Mouse (Mus musculus) adrenal gland, postnatal 14 days (tissue): ENCODE data around the gene Ffar1. TPM values are rescaled to one million over a fixed set of nuclear protein-coding genes. Genes with fewer than 3 reads are reported as not detected.
A peak's percentile ranks its signal among the peaks of the same experiment; 100 is the strongest.
"Not testable (repeated sequence)": the region's sequence is repeated elsewhere in the genome, so short reads cannot be mapped to it uniquely, and the experiment has no call there.

Source experiments
- DNase-seq: peaks from one replicate; pipeline ENCODE4 v3.0.0; 2021; ENCODE audit warnings: mixed read lengths
- total RNA-seq: library from RNA; stranded (reverse); gene quantifications from 2 replicates; pipeline ENCODE4 v1.2.3, GENCODE M21; 2021

Gene Ffar1
- total RNA-seq, 1 experiment from 2014 or later: not detected

DNA sequence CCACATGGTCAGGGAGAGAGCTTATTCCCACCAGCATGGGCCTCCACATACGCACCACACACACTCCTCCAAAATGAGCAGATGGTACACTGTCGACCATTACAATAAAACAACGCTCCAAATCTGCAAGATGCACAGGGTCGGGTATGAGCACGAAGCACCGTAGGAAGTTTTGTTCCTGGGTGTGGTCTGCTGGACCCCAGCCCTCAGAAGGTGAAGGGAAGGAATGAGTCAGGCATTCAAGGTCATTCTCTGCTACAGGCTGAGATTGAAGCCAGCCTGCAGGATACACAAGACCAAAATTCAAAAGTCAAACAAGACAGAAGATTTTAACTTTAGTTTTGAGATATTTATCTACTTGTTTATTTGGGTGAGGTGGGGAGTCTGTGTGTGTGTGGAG lies 13.4 kb downstream of the Ffar1 start:
- DNase-seq: no peak

DNA sequence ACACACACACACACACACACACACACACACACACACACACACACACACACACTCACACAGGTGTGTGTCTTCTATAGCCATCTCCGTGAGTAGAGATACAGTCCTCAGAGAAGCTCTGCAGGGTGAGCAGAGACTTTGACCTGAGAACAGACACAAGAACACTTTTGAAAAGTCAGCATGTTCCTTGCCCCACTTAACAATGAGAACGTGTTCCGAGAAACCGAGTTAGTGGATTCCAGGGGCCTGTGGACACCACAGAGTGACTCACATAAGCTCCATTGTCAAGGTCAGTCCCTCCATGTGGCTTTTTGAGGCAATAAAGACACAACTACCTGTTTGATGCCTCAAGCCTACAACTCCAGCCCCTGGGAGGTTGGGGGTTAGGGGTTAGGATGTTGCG lies 14.0 kb downstream of the Ffar1 start:
- peak; percentile 35 for DNase-seq

DNA sequence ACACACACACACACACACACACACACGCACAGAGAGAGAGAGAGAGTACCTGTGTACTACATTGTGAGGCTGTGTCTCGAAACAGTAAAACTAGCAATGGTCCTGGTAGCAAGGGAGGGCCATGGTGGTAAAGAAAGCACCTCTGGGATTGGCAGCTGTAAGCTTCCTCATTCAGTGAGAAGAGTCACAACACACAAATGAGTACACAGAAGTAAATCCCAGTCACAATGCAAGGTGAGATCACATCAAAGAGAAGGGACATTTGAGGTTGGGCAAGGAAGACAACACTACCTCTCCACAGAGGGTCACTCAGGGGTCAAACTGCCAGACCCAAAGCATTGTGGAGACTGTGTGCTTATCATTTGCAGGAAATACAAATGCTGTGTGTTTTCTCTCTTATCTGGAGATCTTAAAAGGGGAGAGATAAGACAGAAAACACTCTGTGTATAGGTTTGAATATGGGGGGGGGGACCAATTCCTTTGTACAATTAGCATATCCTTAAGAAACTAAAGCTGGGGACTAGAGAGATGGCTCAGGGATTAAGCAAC lies 14.8 kb downstream of the Ffar1 start:
- DNase-seq: no peak

DNA sequence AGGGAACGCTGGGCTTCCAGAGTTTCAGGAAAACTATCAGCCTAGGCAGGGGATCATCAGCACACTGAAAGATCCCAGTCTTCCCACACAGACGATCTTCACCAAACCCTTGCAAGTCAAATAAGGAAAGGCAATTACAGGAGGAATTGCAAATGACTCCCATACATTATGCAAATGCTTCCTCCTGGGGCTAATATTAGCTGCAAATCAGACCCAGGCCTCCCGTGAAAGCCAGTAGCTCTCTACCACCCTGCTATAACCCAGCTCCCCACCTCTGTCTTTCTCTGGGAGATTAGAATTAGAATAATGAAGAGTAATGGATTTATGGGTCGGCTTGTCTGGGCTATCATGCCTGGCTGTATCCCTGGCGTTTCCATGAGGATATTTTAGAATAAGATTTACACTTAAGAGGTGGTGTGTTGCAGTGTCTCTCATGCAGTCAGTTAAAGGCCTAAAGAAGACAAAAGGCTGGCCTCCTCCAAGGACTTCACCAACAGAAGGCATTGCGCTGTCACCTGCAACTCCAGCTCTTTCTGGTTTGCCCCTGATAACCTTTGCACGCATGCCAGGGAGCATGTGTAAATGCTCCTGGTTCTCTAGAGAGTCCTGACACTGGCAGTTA lies 16.6 kb downstream of the Ffar1 start:
- no peak for DNase-seq

DNA sequence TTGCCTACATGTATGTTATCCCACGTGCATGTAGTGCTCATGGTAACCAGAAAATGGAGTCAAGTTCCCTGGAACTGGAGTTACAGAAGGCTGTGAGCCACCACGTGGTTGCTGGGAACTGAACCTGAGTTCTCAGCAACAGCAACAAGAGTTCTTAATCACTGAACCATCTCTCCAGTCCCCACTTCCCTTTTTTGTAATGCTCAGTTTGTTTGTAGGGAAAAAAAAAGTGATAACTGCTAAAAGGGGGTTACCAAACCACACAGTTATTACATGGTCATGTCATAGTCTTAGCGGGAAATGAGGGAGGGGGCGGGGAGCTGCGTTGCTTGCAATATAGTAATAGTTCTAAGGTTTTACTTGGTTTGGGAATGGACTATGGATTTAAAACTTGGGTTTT lies 19.3 kb downstream of the Ffar1 start:
- DNase-seq: no peak

DNA sequence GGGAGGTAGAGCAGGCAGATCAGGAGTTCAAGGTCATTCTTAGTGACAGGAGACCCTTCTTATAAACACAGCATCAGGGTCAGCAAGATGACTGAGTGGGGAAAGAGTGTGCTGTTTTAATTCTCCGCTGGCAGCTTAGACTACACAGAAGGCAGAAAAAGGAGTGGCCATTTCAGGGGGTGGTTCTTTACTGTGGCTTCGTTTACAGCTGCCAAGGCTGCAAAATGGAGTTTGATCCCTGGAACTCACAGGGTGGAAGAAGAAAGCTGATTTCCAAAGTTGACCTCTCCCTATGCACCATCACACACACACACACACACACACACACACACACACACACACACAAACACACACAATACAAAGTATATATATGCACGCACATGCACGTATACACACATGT lies 20.0 kb downstream of the Ffar1 start:
- no peak for DNase-seq

DNA sequence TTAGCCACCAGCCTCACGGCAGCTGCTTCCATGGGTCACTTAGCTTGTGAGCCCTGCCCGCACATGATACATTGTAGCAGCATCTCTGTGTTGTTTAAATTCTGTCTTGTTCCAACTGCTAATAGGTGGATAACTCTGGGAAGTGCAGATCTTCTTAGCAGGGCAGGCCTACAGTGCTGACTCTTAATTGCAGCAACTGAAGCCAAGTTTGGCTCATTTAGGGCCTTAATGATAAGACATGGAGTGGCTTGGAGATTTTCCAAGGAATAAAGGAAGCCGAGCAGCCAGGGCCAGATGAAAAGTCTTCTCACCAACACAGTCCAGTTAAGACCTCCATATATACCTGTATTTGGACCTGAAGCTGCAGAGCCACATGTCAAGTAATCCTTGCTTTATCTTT lies 21.1 kb downstream of the Ffar1 start:
- no peak for DNase-seq

DNA sequence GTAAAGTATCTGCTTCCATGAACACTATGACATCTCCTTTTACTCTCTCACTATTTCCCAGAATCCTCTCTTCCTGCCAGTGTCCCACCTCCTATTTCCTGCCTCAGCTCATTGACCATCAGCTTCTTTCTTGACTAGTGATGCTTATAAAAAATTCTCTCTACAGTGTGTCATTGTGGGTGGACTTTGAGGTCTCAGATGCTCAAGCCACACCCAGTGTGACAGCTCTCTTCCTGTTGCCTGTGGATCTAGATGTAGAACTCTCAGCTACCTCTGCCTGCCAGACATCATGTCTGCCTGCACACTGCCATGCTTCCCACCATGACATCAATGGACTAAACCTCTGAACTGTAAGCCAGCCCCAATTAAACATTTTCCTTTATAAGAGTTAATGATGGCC lies 24.1 kb downstream of the Ffar1 start:
- DNase-seq: no peak

DNA sequence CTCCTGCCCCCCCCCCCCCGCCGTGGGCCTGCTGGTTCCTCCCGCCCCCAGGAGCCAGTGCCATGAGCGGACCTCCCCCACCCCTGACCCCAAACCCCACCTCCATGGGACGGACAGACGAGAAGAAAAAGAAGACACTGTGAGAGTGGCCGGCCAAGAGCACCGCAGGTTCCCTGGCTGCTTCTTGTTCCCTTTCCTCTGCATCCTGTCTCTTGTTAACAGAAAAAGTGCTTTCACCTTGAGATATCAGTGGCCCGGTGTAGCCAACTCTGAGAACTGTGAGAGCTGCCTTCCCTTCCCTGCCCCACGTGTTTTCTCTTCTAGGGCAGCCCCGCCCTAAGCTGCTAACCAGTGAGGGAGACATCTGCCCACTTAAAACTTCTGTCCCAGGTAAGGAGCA lies 28.7 kb downstream of the Ffar1 start:
- not testable (repeated sequence) for DNase-seq

DNA sequence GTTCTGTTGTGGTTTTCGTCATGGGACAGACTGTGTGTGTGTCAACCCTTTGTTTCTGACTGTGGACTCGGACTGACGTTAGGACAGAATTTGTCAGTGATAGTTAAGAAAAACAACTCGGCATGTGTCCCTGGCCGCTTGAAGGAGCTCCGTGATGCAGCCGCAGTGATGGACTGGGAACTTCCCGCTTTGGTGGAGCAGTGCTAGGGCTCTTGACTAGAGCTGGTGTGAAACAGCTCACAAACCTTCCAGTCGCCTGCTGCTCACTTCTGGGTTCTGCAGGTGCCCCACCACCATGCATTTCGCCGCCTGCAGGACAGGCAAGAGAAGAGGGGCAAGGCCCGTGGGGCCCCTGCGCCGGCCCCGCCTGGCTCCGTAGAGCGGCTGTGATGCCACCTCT lies 29.1 kb downstream of the Ffar1 start:
- no peak for DNase-seq

DNA sequence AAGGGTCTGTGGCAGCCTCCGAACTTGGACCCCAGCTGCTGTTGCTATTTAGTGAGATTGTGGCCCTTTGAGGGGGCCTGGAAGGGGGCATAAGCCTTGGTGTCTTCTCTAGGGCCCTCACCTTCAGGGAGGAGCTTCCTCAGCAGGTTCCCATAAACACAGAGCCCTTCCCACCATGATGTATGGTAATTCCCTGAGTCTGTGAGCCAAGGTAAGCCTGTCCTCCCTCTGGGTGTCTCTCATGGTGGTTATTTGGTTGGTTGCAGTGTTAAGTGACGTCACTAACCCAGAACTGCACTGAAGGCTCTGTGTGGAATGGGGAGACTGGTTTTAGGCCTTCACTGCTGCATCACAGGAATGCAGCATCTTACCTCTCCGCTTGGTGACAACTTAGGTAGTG lies 31.9 kb downstream of the Ffar1 start:
- DNase-seq: no peak

DNA sequence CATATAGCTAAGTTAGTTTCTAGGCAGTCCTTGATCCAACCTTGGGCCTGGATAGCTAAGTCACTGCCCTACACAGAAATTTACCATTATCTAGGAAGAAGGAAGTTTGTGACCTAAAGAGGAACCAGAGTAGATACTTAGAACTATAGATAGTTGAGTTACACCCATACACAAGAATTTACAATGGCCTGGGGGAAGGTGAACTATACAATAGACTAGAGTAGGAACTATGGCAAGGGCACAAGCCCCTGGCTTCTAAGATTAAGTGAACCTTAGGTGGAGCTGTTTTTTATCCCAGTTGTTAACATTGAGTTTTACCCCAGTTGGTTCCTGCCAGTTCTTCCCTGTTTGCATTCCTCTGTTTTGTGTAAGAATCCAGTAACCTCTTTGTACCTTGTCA lies 32.5 kb downstream of the Ffar1 start:
- not testable (repeated sequence) for DNase-seq

DNA sequence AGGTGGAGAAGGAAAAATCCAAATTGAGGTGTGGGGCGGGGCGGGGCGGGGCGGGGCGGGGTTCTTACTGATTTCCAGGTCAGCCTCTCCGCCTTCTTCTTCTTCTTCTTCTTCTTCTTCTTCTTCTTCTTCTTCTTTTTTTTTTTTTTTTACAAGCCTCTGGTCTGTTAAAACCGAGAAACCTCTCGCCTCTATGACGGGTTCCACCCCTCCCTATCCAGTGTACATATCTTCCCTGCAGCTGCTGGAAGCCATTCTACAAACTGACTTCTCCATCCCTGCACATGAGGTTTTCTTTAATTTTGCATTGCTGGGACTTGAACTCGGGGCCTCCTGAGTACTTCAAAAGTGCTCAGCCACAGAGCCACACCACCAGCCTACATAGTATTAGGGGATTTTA lies 34.7 kb downstream of the Ffar1 start:
- DNase-seq: no peak

DNA sequence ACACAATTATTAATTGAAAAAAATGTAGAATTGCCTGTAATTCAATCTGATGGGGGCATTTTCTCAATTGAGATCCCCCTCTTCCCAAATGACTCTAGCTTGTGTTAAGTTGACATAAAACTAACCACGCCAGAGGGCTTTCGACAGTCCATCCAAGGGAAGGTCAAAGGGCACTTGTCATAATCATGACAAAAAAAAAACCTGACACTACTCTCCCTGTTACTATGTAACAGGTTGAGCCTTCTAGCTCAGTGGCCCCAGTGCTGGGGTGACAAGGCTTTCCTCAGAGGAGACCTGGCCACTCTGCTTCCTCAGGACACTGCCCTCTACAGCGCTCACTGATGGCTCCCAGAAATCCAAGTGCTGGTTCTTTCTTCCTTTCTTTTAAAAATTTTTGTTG lies 37.1 kb downstream of the Ffar1 start:
- DNase-seq: no peak

DNA sequence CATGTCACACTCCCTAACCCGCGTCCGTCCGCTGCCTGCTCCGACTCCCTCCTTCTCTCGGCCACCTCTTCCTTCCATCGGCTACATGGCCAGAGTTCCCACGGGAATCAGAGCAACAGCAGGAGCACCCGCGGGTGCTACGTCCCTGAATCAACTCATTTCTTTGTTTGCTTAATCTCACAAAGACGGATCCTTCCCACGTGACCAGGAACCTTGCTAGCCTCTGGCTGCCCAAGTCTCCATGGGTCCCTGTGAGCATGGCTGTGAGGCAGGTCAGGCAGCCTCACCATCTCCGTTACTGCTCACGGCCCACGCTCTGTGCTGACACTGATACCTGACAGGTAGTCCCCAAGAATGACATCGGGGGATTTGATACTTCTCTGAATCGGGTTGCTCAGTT lies 37.7 kb downstream of the Ffar1 start, which contains the start of gene Ffar2:
Gene Ffar2, minus strand, starts transcription at position 101 of the 400 bp plus-strand sequence.
- no peak for DNase-seq

DNA sequence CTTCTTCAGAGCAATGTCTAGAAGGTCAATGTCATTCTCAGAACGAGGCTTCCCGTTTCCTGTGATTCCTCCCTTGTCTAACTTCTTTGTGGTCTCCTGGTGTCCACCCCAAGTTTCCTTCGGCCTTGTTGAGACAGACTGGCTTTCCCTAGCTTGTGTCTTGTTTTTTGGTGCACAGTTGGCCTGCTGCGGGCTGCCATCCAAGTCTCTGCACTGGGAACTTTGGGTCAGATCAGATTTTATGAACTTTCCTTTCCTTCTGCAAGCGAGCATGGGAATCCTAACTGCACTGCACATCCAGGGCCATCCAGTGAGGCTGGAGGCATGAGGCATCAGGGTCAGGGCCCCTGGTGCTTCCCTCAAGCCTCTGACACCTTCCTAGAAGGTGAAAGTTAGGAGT lies 39.8 kb downstream of the Ffar1 start:
- no peak for DNase-seq

DNA sequence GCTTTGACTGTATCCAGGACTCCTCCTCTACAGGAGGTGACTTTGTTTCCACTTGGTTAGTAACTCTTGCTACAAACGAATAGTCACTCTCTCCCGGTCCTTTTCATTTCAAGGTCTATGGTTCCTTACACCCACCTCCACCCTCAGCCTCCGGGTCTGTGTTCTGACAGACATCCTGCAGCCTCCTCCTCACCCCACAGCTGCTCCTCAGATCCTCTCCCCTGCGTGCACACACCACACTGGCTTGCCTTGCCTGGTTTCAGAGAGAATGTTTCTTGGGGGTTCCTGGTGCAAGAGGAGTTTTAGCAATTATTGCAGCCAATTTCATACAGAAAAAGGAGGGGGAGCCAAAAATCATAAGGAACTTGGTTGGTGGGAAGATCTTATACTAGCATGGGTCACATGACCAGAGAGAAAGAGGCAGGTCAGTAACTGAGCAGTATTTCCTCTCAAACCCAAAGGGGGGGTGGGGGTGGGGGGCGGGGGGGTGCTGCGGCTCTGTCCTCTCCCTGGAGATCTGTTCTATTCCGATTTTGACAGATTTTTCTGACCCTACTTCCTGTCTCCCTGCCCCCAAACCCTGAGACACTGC lies 40.4 kb downstream of the Ffar1 start:
- DNase-seq: no peak

DNA sequence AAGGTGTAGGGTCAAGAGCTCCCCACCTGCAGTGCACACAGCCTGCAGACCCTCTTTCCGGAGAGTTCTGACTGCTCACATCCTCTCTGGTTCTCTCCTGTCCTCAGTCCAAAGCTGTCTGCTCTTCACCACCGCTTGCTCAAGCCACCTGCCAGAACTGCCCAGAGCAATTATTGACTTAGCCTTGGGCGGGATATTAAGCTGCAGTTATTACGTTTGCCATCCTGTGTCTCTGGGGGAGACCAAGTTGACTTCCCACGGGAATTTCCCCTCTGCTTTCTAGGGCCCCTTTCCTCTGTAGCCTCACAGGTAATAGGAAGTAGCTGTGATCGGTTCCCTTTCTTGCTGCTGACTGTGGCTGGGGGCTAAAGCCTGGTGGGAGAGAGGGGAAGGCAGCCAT lies 41.2 kb downstream of the Ffar1 start:
- DNase-seq: no peak

DNA sequence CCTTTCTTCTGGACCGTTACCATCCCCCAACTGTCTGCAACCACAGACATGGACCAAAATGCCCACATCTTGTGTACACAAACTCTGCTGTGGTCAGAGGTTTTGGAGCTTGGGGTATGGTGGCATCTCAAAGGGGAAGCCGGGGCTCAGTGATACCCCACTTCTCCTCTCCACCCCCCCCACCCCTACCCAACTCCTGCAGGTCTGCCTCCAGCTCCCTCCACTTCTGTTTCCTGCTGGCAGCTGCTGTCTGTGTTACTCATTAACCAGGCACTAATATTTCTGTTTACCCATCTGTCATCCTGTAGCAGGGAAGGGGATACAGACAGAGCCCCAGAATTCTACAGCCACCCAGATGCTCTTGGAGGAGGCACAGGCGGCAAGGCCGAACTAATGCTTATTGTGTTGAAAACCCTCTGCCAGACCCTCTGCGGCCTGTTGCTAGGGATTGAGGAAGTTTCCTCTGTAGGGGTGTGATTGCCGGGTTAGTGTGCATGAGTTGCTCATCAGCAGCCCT lies 49.0 kb downstream of the Ffar1 start:
- DNase-seq: no peak

DNA sequence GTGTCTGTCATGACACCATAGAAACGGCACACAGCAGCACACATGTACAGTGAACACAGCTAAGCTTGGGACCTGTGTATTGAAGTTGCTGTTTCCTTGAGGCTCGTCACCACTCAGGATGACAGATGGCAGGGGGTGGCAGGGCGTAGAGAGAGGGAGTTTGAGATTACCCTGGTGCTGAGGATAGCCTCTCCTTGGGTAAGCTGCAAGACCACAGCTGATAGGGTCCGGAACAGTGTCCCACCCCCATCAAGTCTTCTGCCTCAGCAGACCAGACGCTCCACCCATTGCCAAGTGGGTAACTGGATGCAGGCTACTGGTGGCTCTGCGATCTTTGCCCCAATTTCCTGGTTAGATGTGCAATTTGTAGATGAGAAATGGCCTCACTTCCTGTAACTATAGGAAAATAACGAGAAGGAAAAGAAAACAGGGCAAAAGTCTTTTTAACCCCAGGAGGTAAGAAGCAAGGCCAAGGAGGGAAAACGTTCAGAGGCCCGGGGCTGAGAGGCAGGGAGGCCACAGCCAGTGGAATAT lies 49.5 kb downstream of the Ffar1 start:
- no peak for DNase-seq

DNA sequence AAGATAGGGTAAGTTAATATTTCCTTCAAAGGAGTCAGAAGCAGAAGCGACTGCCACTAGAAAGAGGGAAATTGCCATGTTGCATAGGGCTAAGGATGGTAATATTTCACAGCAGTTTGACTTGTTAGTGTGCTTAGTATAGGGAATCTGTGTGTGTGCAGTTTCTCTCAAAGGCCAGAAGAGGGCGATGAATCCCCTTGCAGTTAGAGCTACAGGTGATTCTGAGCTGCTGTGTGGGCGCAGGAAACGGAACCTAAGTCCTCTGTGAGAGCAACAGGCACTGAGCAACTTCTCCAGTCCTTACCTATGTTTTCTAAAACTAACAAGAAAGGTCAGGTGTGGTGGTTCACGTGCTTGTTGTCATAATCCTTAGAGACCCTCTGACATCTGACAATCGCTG lies 51.0 kb downstream of the Ffar1 start:
- DNase-seq: no peak
